Mouse (Mus musculus): ENCODE measurements around the gene Ccdc125. TPM values are rescaled to one million over a fixed set of nuclear protein-coding genes. Genes with fewer than 3 reads are reported as not detected.
"Not testable (repeated sequence)": the region's sequence is repeated elsewhere in the genome, so short reads cannot be mapped to it uniquely, and the experiment has no call there.

The Ccdc125 gene
- polyA plus RNA-seq, 1 experiment from 2014 or later: 3.7 TPM

DNA sequence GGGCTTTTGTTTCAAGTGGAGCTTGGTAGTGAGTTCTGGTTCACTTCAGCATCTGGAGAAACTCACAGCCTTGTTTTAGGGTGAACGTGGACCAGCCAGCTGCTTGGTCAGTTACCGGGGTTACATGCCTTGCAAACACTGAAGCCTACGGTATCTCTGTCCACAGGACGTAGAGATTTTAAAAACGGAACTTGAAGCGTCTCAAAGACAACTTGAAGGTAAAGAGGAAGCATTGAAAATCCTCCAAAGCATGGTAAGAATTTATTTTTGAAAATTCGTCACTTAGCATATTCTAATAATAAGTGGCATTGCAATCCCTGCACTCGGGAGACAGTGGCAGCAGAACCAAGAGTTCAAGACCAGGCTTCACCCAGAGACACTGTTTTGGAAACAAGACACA lies 12.1 kb downstream of the Ccdc125 start:
- Histone ChIP-seq H3K36me3 (no peaks in the 10 kb centered on the region), H3K4me1 (no peaks in the 10 kb centered on the region), H3K27me3 (ENCODE audit: low read depth, poor library complexity, severe bottlenecking) (no peaks in the 10 kb centered on the region), H3K27ac (no peak overlapping the region), H3K9me3 (replicated peaks) (no peaks in the 10 kb centered on the region), H3K4me3 (no peak overlapping the region)
- no peak for DNase-seq (ENCODE audit: low spot score)
- 90% methylated on average over 8 of the region's 8 CpGs for WGBS

DNA sequence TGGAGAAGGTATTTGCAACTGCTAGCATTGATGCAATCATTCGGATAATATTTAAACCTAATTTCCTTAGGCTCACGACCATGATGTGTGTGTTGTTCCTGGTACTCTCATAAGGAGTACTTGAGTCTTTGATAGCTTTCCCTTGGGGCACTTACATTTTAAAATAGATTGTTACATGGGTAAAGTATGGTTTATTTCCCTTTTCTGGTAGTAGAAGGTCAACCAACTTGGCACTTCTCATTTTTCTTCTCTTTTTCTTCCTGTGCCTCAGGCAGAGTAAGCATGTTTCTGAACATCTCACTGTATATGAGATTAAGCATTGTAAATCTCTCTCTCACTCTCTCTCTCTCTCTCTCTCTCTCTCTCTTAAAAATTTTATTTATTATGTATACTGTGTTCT lies 13.3 kb downstream of the Ccdc125 start:
- DNase-seq (ENCODE audit: low spot score): no peak
- no peaks in the 10 kb centered on the region for H3K9me3 ChIP-seq (replicated peaks)

DNA sequence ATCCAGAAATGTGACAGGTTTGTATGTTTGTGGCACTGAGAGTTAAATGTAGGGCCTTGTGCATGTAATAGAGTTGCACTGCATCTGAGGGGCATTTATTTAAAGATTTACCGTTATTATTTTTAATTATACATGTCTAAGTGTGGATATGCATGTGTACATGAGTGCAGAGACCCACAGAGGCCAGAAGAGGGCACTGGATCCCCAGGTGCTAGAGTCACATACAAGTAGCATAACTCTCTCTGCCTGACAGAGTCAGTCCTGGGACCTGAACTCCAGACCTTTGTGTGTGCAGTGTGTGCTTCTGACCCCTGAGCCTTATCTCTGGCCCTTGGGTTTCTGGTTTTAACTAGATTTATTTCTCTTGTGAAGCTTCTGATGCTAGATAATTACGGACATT lies 14.8 kb downstream of the Ccdc125 start:
- DNase-seq (ENCODE audit: low spot score): no peak
- no peak overlapping the region for H3K4me3 ChIP-seq
- no peaks in the 10 kb centered on the region for H3K36me3 ChIP-seq
- no peaks in the 10 kb centered on the region for H3K9me3 ChIP-seq (replicated peaks)
- 76% methylated on average over 2 of the region's 2 CpGs for WGBS
- no peaks in the 10 kb centered on the region for H3K4me1 ChIP-seq
- no peaks in the 10 kb centered on the region for H3K27me3 ChIP-seq (ENCODE audit: low read depth, poor library complexity, severe bottlenecking)
- H3K27ac ChIP-seq: no peak overlapping the region

More for the DNA sequence above, 13.3 kb downstream of the Ccdc125 start:
- H3K27ac ChIP-seq: no peak overlapping the region
- no peaks in the 10 kb centered on the region for H3K36me3 ChIP-seq
- no peaks in the 10 kb centered on the region for H3K27me3 ChIP-seq (ENCODE audit: low read depth, poor library complexity, severe bottlenecking)
- H3K4me1 ChIP-seq: no peaks in the 10 kb centered on the region
- H3K4me3 ChIP-seq: no peak overlapping the region
- 92% methylated on average over 2 of the region's 2 CpGs for WGBS

DNA sequence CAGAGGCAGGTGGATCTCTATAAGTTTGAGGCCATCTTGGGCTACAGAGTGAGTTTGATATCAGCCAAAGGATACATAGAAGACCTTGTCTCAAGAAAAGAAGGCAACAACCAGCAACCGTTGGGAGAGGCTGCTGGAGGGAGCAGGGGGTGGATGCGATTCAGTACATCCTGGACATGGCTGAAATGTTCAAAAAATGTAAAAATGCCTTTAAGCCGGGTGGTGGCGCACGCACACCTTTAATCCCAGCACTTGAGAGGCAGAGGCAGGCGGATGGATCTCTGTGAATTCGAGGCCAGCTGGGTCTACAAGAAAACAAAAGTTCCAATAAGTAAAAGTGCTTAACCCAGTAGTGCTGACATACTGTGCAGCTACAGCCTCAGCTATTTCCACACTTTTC lies 18.0 kb downstream of the Ccdc125 start:
- WGBS: 63% methylated on average over 7 of the region's 7 CpGs
- H3K27ac ChIP-seq: no peak overlapping the region
- no peak overlapping the region for H3K4me3 ChIP-seq
- no peaks in the 10 kb centered on the region for H3K27me3 ChIP-seq (ENCODE audit: low read depth, poor library complexity, severe bottlenecking)
- no peaks in the 10 kb centered on the region; the same call in 1 of the 2 replicates for H3K36me3 ChIP-seq
- no peaks in the 10 kb centered on the region for H3K9me3 ChIP-seq (replicated peaks)
- no peaks in the 10 kb centered on the region for H3K4me1 ChIP-seq
- no peak for DNase-seq (ENCODE audit: low spot score)

DNA sequence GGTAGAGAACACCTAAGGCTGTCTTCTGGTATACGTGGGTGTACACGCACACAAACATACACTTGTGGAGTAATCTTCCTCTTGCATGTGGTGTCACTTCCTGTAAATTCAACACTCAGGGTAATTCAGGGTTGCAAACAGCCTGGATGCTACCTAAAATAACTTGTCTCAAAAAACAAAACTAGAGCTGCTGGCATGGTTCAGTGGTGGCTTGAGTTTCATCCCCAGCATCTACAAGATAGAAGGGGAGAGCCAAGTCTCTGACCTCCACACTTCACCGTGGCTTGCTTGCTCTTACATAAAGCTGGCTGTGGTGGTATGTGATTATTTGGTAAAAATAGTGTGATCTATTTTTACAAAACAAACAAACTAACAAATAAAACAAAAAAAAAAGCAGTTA lies 28.0 kb downstream of the Ccdc125 start:
- H3K9me3 ChIP-seq (replicated peaks): no peaks in the 10 kb centered on the region
- no peak overlapping the region for H3K4me3 ChIP-seq
- WGBS: 97% methylated on average over 3 of the region's 3 CpGs

DNA sequence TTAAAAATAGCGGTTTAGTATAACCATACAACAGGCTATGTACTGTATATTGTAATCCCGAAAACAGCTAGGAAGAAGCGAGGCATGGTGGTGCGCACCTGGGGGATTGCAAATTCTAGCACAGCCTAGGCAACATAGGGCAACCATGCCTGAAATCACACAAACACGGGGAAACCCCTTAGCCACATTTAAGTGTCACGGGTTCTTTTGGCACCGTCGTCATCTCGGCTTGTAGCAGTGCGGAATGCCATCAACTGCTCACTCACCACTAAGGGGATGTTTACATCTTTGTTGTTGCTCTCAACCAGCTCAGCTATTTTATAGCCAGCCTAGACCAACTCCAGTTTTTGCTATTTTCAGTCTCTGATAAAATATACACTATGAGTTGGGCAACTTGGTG lies 29.3 kb downstream of the Ccdc125 start:
- Histone ChIP-seq H3K36me3 (peaks cover 85% of the 10 kb centered on the region), H3K27me3 (ENCODE audit: low read depth, poor library complexity, severe bottlenecking) (no peaks in the 10 kb centered on the region), H3K4me1 (no peaks in the 10 kb centered on the region), H3K4me3 (no peak overlapping the region), H3K27ac (no peak overlapping the region), H3K9me3 (replicated peaks) (no peaks in the 10 kb centered on the region)
- DNase-seq (ENCODE audit: low spot score): no peak
- WGBS: 96% methylated on average over 10 of the region's 10 CpGs

More for the DNA sequence above, 28.0 kb downstream of the Ccdc125 start:
- Histone ChIP-seq H3K36me3 (peaks cover 72% of the 10 kb centered on the region), H3K27me3 (ENCODE audit: low read depth, poor library complexity, severe bottlenecking) (no peaks in the 10 kb centered on the region), H3K27ac (no peak overlapping the region), H3K4me1 (no peaks in the 10 kb centered on the region)
- DNase-seq (ENCODE audit: low spot score): no peak

DNA sequence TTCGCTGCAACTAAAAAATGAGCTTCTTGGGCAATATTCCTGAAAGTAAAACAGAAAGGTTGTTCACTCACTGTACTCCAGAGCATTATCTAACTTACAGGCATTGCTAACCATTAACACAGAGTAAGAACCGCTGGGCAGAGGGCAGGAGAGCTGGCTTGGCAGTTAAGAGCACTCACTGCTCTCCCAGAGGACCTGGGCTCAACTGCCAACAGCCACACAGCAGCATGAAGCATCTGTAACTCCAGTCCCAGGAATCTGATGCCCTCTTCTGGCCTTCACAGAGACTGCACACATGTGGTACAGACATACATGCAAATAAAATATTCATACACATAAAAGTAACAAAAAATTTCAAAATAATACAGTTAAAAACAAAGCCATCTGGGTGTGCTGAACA lies 34.0 kb downstream of the Ccdc125 start:
- WGBS: 98% methylated on average over 2 of the region's 2 CpGs
- peaks cover 98% of the 10 kb centered on the region for H3K36me3 ChIP-seq
- H3K9me3 ChIP-seq (replicated peaks): no peaks in the 10 kb centered on the region
- H3K4me3 ChIP-seq: no peak overlapping the region
- DNase-seq (ENCODE audit: low spot score): no peak
- no peak overlapping the region for H3K27ac ChIP-seq
- H3K4me1 ChIP-seq: no peaks in the 10 kb centered on the region
- H3K27me3 ChIP-seq (ENCODE audit: low read depth, poor library complexity, severe bottlenecking): no peaks in the 10 kb centered on the region

DNA sequence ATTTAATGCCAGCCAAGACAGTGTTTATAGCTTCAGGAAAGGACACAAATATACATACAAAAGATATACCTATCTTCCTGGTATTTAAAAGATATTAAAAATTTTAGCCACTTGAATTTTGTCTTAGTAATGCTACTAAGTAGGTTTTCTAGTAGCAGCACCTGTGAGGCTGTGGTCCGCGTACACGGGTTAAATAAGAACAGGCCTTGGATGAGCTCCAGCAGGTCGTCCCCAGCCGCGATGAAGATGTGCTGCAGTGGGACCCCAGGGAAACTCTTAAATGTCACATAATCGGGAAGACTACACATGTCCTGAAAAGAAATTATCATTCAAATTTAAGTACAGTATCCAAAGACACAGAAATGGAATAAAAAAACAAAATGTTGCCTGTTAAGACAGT lies 36.7 kb downstream of the Ccdc125 start:
- Histone ChIP-seq H3K4me3 (no peak overlapping the region), H3K27me3 (ENCODE audit: low read depth, poor library complexity, severe bottlenecking) (no peaks in the 10 kb centered on the region), H3K4me1 (no peaks in the 10 kb centered on the region), H3K27ac (no peak overlapping the region), H3K36me3 (peaks cover 98% of the 10 kb centered on the region), H3K9me3 (replicated peaks) (no peaks in the 10 kb centered on the region)
- DNase-seq (ENCODE audit: low spot score): no peak
- WGBS: 96% methylated on average over 7 of the region's 7 CpGs

DNA sequence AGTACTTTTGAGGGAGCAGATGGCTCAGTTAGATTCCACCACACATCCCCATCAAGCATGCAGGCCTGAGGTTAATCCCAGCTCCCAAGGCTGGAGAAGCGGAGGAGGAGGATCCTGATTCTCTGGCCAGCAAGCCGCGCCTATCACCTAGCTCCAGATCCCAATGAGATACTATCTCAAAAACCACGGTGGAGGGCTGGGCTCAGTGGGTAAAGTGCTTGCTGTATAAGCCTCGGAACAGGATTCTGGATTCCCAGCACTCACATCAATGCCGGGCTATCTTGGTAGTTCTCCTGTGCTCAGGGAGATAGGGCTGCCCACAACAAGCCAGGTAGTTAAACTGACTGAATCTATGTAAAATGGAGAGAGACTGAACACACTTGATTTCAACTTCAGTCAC lies 46.0 kb downstream of the Ccdc125 start:
- Histone ChIP-seq H3K36me3 (peaks cover 100% of the 10 kb centered on the region), H3K9me3 (replicated peaks) (no peaks in the 10 kb centered on the region), H3K27ac (no peak overlapping the region), H3K4me3 (no peak overlapping the region), H3K27me3 (ENCODE audit: low read depth, poor library complexity, severe bottlenecking) (no peaks in the 10 kb centered on the region), H3K4me1 (no peaks in the 10 kb centered on the region)
- 92% methylated on average over 6 of the region's 6 CpGs for WGBS
- no peak for DNase-seq (ENCODE audit: low spot score)

DNA sequence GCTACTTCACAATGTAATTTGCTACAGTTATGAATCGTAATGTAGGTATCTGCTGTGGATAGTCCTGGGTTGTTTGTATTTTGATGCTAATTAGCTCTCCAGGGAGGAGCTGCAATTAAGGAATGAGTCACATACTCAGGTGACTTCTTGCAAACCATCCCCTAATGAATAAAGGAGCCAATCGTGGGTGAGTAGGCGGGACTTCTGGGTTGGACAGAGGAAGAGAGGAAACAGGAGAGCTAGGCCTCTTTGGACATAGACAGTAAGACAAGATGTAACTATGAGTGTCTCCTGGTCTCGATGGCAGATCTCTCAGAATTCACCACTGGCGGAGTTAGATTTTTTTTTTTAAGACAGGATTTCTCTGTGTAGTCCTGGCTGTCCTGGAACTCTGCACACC lies 52.1 kb downstream of the Ccdc125 start:
- Histone ChIP-seq H3K4me1 (no peaks in the 10 kb centered on the region), H3K27ac (no peak overlapping the region), H3K9me3 (replicated peaks) (no peaks in the 10 kb centered on the region), H3K4me3 (no peak overlapping the region), H3K36me3 (peaks cover 96% of the 10 kb centered on the region), H3K27me3 (ENCODE audit: low read depth, poor library complexity, severe bottlenecking) (no peaks in the 10 kb centered on the region)
- WGBS: 90% methylated on average over 5 of the region's 5 CpGs
- DNase-seq (ENCODE audit: low spot score): no peak

DNA sequence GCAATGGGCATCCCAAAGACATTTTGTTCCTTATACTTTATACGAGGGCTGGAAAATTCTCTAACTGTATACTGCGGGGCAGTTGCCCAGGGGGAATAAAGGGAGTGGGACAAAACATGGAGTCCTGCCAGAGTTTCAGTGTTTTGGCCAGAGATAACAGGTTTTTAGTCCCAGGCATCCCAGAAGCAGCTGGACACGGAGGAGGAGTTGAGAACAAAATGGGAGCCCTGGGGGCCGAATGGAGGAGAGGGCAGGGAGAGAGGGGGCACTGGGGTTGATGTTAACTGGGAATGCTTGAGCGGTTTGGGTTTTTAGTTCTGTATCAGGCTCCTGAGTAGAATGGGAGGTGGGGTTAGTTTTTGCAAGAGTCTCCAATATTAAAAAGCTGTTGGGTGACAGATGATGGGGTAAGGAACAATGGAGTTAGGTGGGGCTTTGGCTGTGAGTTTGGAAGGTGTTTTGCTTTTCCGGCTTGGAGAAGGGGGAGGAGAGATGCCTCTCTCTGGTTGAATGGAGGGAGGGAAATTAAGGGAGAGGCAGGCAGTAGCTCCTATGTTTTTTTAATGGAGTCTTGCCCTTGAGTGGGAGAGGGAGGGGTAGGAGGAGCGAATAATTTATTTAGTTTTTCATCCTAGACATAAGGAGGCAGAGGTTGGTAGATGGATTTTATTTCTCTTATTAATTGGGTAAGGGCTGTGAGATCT lies 54.7 kb downstream of the Ccdc125 start:
- no peak for DNase-seq (ENCODE audit: low spot score)
- H3K36me3 ChIP-seq: peaks cover 96% of the 10 kb centered on the region
- WGBS: 91% methylated on average over 7 of the region's 7 CpGs

DNA sequence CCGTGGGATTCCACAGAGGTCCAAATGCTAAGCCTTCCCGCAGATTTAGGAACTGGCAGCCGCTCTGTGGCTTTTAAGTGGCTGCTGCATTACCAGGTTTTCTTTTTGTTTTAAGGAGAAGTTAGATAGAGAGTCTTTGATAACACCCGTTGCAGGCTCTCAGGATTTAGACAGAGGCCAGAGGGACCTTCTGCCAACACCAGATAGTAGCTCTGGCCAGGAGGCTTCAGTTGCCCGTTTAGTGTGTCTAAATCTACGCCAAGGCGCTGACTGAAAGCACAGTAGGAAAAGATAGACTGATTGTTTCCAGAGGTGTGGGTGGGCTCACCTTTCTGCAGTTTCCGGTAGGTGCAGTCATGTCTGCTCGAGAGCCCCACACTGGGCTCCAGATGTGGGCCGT lies 55.7 kb downstream of the Ccdc125 start:
- Histone ChIP-seq H3K4me1 (peaks cover 7% of the 10 kb centered on the region), H3K9me3 (replicated peaks) (no peaks in the 10 kb centered on the region), H3K4me3 (no peak overlapping the region), H3K27ac (no peak overlapping the region), H3K27me3 (ENCODE audit: low read depth, poor library complexity, severe bottlenecking) (no peaks in the 10 kb centered on the region), H3K36me3 (peaks cover 89% of the 10 kb centered on the region)
- WGBS: 88% methylated on average over 10 of the region's 10 CpGs
- no peak for DNase-seq (ENCODE audit: low spot score)

More for the DNA sequence above, 54.7 kb downstream of the Ccdc125 start:
- Histone ChIP-seq H3K27ac (no peak overlapping the region), H3K4me1 (peaks cover 4% of the 10 kb centered on the region), H3K27me3 (ENCODE audit: low read depth, poor library complexity, severe bottlenecking) (no peaks in the 10 kb centered on the region), H3K4me3 (no peak overlapping the region), H3K9me3 (replicated peaks) (no peaks in the 10 kb centered on the region)

DNA sequence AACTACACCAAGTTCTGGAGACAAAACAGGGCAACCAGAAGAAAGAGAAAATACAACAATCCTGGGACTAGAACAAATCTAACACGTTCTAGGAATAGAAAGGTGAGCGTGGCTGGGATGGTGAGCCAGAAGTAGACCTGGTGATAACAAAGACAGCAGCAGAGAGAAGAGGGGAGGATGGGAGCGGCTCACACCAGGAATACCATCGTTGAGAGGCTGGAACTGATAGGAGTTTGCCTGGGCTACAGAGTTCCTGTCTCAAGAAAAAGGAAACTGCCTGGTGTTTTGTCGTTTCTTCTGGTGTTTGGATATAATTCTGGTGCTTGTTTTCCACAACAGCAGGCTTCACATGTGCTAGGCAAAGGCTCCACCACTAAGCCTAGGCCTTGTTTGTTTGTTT lies 58.6 kb downstream of the Ccdc125 start:
- Histone ChIP-seq H3K36me3 (peaks cover 61% of the 10 kb centered on the region), H3K27ac (no peak overlapping the region), H3K4me3 (no peak overlapping the region), H3K4me1 (peaks cover 7% of the 10 kb centered on the region), H3K27me3 (ENCODE audit: low read depth, poor library complexity, severe bottlenecking) (no peaks in the 10 kb centered on the region), H3K9me3 (replicated peaks) (no peaks in the 10 kb centered on the region)
- no peak for DNase-seq (ENCODE audit: low spot score)
- WGBS: 95% methylated on average over 5 of the region's 5 CpGs

DNA sequence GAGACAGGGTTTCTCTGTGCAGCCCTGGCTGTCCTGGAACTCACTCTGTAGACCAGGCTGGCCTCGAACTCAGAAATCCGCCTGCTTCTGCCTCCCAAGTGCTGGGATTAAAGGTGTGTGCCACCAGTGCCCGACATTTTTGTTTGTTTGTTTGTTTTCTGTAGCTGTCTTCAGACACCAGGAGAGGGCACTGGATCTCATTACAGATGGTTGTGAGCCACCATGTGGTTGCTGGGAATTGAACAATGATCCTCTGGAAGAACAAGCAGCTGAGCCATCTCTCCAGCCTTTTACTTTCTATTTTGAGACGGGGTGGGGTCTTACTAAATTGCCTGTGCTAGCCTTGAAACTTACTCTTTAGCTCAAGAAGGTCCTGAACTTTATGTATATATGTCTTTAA lies 59.0 kb downstream of the Ccdc125 start:
- H3K27ac ChIP-seq; H3K4me1 ChIP-seq; DNase-seq (ENCODE audit: low spot score); H3K9me3 ChIP-seq (replicated peaks); H3K27me3 ChIP-seq (ENCODE audit: low read depth, poor library complexity, severe bottlenecking): not testable (repeated sequence)
- WGBS: 95% methylated on average over 4 of the region's 4 CpGs
- H3K4me3 ChIP-seq: peak overlapping the region; percentile 93; the same call in 1 of the 2 replicates
- peaks cover 57% of the 10 kb centered on the region for H3K36me3 ChIP-seq
